Mouse (Mus musculus): Measurements from ENCODE around the gene Gfer. TPM values are rescaled to one million over a fixed set of nuclear protein-coding genes. Genes with fewer than 3 reads are reported as not detected.

The Gfer gene
- polyA plus RNA-seq (2014; fragmentation: Illumina TruSeq; extraction: RNeasy Lipid Tissue Mini Kit (QIAGEN cat#74804); ENCODE audit: low read depth, low replicate concordance), result 29.2 TPM

DNA sequence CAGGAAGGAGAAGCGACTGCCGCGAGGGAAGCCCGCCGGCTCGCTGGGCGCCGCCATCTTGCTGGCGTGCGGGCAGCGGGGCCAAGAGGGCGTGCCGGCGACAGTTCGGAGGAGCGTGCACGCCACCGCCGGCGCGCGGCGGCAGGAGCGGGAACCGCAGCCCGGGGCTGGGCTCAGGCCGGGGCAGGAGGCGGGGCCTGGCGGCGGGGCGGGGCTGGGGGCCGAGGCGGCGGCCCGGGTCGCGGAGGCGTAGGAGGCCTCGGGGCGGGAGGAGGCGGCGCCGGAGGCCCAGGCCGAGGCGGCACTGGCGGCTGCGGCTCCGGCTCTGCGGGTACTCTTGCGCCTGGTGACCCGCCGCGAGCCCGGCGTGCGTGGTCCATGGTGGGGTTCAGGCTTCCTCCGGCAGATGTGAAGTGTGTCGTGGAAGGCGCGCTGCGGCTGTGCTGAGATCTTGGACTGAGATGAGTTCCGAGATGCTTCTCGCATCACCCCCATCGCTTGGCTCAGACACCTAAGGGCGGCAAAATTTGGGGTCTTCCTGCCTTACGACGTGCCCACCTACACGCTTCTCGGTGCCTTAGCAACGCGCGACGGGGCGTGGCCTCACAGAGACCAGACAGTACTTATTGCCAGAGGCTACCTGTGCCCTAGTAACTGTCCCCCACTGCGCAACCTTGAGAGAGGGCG is at the start of gene Gfer, which contains the start of gene Noxo1:
Gfer (minus strand) TSS at position 146 of the 687 bp plus-strand sequence.
Noxo1 (plus strand) TSS at position 224 of the 687 bp plus-strand sequence.

DNA sequence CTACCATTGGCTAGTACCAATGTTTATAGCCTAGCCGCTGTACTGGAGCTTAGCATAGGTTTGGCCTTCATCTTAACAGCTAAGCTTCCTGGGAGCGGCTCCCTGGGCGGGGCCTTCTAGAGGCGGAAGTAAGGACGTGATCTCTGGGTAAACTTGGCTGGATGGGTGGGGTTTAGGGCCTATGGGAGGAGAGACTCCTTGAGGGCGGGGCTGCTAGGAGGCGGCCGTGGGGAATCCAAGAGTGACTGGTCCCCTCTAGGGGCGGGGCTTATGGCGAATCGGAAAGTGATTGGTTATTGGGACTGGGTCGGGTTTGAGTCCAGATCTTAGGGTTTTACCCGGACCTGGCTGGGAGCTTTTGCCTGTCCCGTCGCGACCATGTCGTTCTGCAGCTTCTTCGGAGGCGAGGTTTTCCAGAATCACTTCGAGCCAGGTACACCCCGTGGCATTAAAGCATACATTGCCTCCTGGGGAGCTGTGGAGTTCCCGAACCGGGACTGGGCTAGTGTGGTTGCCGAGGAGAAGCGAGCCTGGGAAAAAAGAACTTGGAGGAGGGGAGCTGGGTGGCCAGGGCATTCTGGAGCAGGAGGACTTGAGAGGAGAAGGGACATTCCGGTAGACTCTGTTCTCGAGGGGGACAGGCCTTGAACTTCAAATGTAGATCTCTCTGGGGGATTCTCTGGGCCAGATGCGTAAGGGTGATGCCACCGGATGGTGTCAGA is 40.5 kb upstream of the Gfer start, which contains the start of gene Msrb1:
Msrb1 (plus strand) TSS at position 313 of the 722 bp plus-strand sequence.

DNA sequence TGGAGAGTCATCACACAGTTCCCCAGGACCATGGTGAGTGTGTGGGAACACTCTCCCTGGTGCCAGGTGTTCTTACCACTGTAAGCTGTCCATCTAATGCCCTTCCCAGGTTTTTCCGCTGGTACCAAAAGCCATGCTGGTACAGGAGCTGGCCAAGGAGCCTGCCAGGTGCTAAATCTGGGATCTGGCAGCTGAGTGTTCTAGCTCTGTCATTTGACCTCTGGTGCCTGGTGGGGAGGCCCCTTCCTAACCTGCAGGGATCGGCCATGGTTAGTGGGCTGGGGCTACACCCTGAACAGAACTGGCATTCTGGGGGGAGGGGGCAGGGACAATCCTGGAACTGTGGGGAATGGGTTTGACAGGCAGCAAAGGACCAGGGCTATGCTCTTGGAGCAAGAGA is 31.7 kb upstream of the Gfer start, which contains the start of gene Rpl3l:
Rpl3l (plus strand) TSS at position 203 of the 400 bp plus-strand sequence.

DNA sequence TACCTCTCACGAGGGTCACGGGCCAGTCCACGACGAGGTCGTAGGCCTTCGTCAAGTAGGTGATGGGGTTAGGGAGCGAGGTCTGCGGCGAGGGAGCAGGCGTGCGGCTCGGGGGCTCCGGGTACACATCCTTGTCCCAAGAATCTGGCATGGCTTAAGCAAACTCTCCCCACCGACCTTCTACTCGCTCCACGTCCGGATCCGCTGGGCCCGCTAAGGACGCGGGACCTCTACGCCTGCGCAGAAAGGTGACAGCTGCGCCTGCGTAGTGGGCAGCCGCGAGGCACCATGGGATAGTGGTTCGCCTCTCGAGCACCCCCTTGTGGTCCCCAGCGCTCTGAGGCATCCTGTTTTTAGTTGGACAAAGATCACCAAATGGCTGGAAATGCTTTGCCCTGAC is 28.2 kb upstream of the Gfer start, which contains the start of gene Ndufb10:
Ndufb10 (minus strand) TSS at position 295 of the 400 bp plus-strand sequence.

DNA sequence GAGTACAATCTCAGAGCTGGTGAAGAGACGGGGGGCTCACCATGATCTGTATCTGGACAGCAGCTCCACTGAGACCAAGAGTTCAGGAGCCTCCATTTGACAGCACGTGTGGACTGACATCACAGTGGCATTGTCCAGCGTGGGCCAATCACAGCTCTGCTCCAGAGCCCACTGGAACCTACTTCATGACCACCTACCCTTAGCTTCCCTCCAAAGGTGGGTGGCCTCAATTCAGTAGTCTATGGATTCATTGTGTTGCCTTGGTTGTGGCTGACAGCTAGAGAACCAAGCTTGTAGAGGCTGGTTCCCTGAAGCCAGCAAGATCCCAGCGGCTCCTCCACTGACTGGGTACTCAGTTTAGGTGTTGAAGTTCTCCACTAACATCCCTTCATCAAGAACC is 22.0 kb upstream of the Gfer start, which contains the start of the genes Rnf151 and Rps2:
Rnf151 (minus strand) TSS at position 121 of the 400 bp plus-strand sequence.
Rps2 (plus strand) TSS at position 174 of the 400 bp plus-strand sequence.

DNA sequence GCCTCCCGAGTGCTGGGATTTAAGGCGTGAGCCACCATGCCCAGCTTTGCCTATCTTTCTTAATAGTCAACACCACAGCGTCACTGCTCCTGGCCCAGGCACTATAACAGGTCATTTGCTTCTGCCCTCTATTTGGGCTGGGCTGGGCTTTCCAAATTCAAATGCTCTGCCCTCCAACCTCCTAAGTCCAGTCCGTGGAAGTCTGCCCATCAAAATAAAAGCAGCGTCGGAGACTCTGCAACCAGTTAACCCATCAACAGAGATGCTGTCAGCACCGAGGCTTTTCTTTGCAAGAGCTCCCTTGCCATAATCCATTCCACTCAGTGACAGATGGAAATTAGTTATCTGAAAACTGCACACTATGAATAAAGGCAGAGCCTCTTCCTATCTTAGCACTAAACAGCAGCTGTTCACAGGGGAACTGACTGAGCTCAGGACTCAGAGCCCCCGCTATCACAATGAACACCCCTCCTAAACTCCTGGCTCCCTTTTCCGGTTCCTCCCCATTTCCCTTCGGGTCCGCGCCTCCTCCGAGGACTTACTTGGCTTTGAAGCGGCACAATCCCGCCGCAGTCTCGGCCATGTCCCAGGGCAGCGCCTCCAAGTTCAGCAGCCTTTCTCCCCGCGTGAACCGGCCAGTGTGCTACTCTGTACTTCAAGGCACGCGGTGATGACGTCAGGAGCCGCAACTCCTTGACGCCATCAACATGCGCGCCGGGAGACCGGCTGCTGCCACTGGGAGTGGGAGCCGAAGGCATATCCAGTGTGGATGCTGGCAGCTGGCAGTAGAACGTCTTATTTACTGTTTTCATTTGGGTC is 11.2 kb upstream of the Gfer start, which contains the start of gene Tbl3:
Tbl3 (minus strand) TSS at position 679 of the 819 bp plus-strand sequence.

DNA sequence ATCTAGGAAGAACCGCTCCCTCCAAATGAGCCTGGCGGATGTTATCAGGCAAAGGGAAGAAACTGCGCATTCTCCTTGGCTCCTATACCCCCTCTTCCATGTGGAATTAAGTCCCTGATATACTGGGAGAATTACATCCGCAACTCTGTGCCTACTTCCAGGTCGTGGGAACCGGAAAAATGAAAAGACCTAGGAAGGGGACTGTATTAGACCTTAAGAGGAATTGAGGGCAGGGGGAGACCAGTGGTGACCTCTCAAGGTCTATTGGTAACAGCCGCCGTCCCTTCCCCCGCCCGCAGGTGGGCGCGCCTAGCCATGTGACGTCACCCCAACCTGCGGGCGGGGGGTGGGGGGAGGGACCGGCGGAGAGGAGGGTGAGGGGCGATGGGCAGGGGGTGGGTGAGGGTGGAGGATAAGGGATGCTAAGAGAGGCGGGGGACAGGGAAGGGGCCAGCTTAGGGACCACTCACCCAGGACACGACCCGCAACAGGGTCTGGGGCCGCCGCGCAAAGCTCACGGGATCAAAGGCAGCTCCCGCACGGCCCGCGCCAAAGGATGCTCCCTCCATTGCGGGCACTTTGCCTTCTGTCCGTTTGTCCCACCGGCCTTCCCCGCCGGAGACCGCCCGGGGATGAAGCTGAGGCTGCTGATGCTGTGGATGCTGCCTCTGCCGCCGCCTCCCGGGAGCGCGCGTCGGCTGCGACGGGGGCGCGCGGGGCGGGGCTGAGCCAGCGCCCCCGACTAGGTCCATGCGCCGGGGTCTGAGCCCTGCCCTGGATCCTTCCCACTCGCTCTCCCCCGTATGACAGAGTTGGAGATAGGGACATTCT is 6.5 kb downstream of the Gfer start, which contains the start of gene Syngr3:
Syngr3 (minus strand) TSS at position 705 of the 831 bp plus-strand sequence.

DNA sequence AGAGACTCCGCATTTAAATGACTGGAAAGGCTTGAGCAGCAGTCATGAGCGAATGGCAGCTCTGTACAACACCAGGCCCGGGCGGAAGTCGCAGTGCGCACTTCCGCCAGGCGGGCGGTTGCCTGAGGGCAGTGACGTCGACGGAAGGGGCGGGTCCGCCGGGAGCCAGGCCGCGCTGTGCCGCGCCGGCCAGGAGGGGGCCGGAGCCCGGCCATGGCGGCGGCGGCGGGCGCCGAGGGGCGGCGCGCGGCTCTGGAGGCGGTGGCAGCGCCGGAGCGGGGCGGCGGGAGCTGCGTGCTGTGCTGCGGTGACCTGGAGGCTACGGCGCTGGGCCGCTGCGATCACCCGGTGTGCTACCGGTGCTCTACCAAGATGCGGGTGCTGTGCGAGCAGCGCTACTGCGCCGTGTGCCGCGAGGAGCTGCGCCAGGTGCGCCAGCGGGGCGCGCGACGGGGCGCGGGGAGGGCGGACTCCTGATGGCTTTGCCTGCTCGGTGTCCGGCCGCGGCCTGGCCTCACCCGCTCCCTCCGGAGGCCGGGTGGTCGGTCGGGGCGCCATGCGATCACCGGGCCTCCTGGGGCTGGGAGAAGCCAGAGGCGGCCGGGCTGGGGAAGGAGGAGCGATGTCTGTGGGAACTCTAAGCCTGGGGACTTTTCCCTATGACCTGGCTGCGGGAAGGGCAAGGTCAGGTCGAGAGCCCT is 26.3 kb downstream of the Gfer start, which contains the start of gene Zfp598:
Zfp598 (plus strand) TSS at position 143 of the 701 bp plus-strand sequence.

DNA sequence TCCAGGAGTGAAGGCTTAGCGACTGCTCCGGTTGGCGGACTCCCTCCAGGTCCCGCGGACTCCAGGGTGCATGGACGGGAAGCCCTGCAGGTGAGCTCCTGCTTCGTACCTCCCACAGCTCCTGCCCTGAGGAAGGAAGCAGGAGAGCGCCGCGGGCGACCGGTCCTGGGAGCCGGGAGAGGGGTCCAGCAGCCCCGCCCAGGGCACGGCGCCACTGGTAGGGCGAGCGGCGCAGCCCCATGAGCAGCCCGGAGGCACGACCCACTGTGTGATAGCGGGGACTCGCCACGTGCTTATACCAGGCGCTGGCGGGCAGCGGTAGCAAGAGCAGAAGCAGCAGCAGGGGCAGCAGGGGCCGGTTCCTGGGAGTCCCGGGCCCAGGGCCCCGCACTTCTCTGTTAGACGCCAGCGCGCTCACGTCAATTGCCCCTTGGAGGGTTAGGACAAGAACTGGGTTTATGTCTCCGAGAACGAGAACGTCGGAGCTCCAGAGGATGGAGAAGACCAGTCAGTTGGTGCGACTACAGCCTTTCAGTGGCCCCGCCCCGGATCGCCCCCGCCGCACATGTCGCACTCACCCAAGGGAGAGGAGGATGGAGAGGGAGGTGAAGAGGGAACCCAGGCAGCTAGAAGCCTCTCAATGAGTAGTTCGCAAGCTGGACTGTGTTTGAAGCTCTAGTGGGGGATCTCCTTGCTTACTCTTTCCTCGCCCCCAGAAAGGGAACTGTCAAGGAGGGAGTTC is 37.8 kb downstream of the Gfer start, which contains the start of gene Npw:
Npw (minus strand) TSS at position 441 of the 742 bp plus-strand sequence.

DNA sequence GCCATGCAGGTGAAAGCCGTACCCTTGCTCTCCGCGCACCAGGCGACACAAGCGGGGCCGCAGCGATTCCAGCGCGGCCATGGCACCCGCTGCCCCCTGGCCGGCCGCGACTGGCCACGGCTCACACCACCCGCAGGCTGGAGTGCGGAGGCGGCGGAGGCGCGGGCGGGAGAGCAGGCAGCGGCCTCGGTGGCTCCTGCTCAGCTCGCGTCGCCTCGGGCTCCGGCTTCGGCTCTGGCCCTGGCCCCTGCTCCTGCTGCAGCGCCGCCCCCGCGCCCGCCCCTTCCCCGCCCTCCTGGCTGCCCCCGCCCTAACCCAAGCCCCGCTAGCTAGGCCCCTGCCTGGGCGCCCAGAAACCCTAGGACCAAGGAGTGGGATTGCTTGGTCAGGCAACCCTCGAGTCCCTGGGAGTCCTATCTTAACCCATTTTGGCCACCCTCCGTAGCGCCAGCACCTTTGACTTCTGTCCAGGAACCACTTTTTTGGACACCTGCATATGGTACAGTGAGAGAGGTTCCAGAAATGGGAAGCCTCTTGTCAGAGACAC is 45.8 kb downstream of the Gfer start, which contains the start of gene Slc9a3r2:
Slc9a3r2 (minus strand) TSS at position 258 of the 547 bp plus-strand sequence.

Other genes with a start within 250 kb of the Gfer start
- gene E4f1, start 225.8 kb downstream of the Gfer start, polyA plus RNA-seq (2014; fragmentation: Illumina TruSeq; extraction: RNeasy Lipid Tissue Mini Kit (QIAGEN cat#74804); ENCODE audit: low read depth, low replicate concordance), result 2.4 TPM
- gene Pgp, start 225.8 kb downstream of the Gfer start, polyA plus RNA-seq (2014; fragmentation: Illumina TruSeq; extraction: RNeasy Lipid Tissue Mini Kit (QIAGEN cat#74804); ENCODE audit: low read depth, low replicate concordance), result 71.1 TPM
- gene Bricd5, start 222.3 kb downstream of the Gfer start, polyA plus RNA-seq (2014; fragmentation: Illumina TruSeq; extraction: RNeasy Lipid Tissue Mini Kit (QIAGEN cat#74804); ENCODE audit: low read depth, low replicate concordance), result not detected
- 2.2 TPM for gene Mlst8, start 217.1 kb downstream of the Gfer start, polyA plus RNA-seq (2014; fragmentation: Illumina TruSeq; extraction: RNeasy Lipid Tissue Mini Kit (QIAGEN cat#74804); ENCODE audit: low read depth, low replicate concordance)
- 0.97 TPM for gene Caskin1, start 207.6 kb downstream of the Gfer start, polyA plus RNA-seq (2014; fragmentation: Illumina TruSeq; extraction: RNeasy Lipid Tissue Mini Kit (QIAGEN cat#74804); ENCODE audit: low read depth, low replicate concordance)
- gene Traf7, start 168.2 kb downstream of the Gfer start, polyA plus RNA-seq (2014; fragmentation: Illumina TruSeq; extraction: RNeasy Lipid Tissue Mini Kit (QIAGEN cat#74804); ENCODE audit: low read depth, low replicate concordance), result 5.8 TPM
- 0.57 TPM for gene Rab26, start 161.9 kb downstream of the Gfer start, polyA plus RNA-seq (2014; fragmentation: Illumina TruSeq; extraction: RNeasy Lipid Tissue Mini Kit (QIAGEN cat#74804); ENCODE audit: low read depth, low replicate concordance)
- gene Pkd1, start 146.3 kb downstream of the Gfer start, polyA plus RNA-seq (2014; fragmentation: Illumina TruSeq; extraction: RNeasy Lipid Tissue Mini Kit (QIAGEN cat#74804); ENCODE audit: low read depth, low replicate concordance), result 1.9 TPM
- gene Tsc2, start 63.5 kb downstream of the Gfer start, polyA plus RNA-seq (2014; fragmentation: Illumina TruSeq; extraction: RNeasy Lipid Tissue Mini Kit (QIAGEN cat#74804); ENCODE audit: low read depth, low replicate concordance), result 5.8 TPM
- gene Nthl1, start 63.5 kb downstream of the Gfer start, polyA plus RNA-seq (2014; fragmentation: Illumina TruSeq; extraction: RNeasy Lipid Tissue Mini Kit (QIAGEN cat#74804); ENCODE audit: low read depth, low replicate concordance), result 0.10 TPM
- gene Slc9a3r2, start 45.8 kb downstream of the Gfer start, polyA plus RNA-seq (2014; fragmentation: Illumina TruSeq; extraction: RNeasy Lipid Tissue Mini Kit (QIAGEN cat#74804); ENCODE audit: low read depth, low replicate concordance), result 0.57 TPM
- not detected for gene Npw, start 37.7 kb downstream of the Gfer start, polyA plus RNA-seq (2014; fragmentation: Illumina TruSeq; extraction: RNeasy Lipid Tissue Mini Kit (QIAGEN cat#74804); ENCODE audit: low read depth, low replicate concordance)
- 1.4 TPM for gene Zfp598, start 26.5 kb downstream of the Gfer start, polyA plus RNA-seq (2014; fragmentation: Illumina TruSeq; extraction: RNeasy Lipid Tissue Mini Kit (QIAGEN cat#74804); ENCODE audit: low read depth, low replicate concordance)
- 0.11 TPM for gene Syngr3, start 6.2 kb downstream of the Gfer start, polyA plus RNA-seq (2014; fragmentation: Illumina TruSeq; extraction: RNeasy Lipid Tissue Mini Kit (QIAGEN cat#74804); ENCODE audit: low read depth, low replicate concordance)
- gene Noxo1, start 78 bp upstream of the Gfer start, polyA plus RNA-seq (2014; fragmentation: Illumina TruSeq; extraction: RNeasy Lipid Tissue Mini Kit (QIAGEN cat#74804); ENCODE audit: low read depth, low replicate concordance), result 12.7 TPM
- 0.29 TPM for gene Tbl3, start 11.5 kb upstream of the Gfer start, polyA plus RNA-seq (2014; fragmentation: Illumina TruSeq; extraction: RNeasy Lipid Tissue Mini Kit (QIAGEN cat#74804); ENCODE audit: low read depth, low replicate concordance)
- 46.8 TPM for gene Rnf151, start 21.9 kb upstream of the Gfer start, polyA plus RNA-seq (2014; fragmentation: Illumina TruSeq; extraction: RNeasy Lipid Tissue Mini Kit (QIAGEN cat#74804); ENCODE audit: low read depth, low replicate concordance)
- gene Rps2, start 22.0 kb upstream of the Gfer start, polyA plus RNA-seq (2014; fragmentation: Illumina TruSeq; extraction: RNeasy Lipid Tissue Mini Kit (QIAGEN cat#74804); ENCODE audit: low read depth, low replicate concordance), result 129 TPM
- gene Ndufb10, start 28.3 kb upstream of the Gfer start, polyA plus RNA-seq (2014; fragmentation: Illumina TruSeq; extraction: RNeasy Lipid Tissue Mini Kit (QIAGEN cat#74804); ENCODE audit: low read depth, low replicate concordance), result 69.2 TPM
- not detected for gene Rpl3l, start 31.7 kb upstream of the Gfer start, polyA plus RNA-seq (2014; fragmentation: Illumina TruSeq; extraction: RNeasy Lipid Tissue Mini Kit (QIAGEN cat#74804); ENCODE audit: low read depth, low replicate concordance)
- 1.1 TPM for gene Msrb1, start 40.5 kb upstream of the Gfer start, polyA plus RNA-seq (2014; fragmentation: Illumina TruSeq; extraction: RNeasy Lipid Tissue Mini Kit (QIAGEN cat#74804); ENCODE audit: low read depth, low replicate concordance)
- gene Hs3st6, start 56.8 kb upstream of the Gfer start, polyA plus RNA-seq (2014; fragmentation: Illumina TruSeq; extraction: RNeasy Lipid Tissue Mini Kit (QIAGEN cat#74804); ENCODE audit: low read depth, low replicate concordance), result not detected
- gene Meiob, start 108.1 kb upstream of the Gfer start, polyA plus RNA-seq (2014; fragmentation: Illumina TruSeq; extraction: RNeasy Lipid Tissue Mini Kit (QIAGEN cat#74804); ENCODE audit: low read depth, low replicate concordance), result 67.9 TPM
- 93.5 TPM for gene Hagh, start 144.0 kb upstream of the Gfer start, polyA plus RNA-seq (2014; fragmentation: Illumina TruSeq; extraction: RNeasy Lipid Tissue Mini Kit (QIAGEN cat#74804); ENCODE audit: low read depth, low replicate concordance)
- 25.4 TPM for gene Fahd1, start 154.2 kb upstream of the Gfer start, polyA plus RNA-seq (2014; fragmentation: Illumina TruSeq; extraction: RNeasy Lipid Tissue Mini Kit (QIAGEN cat#74804); ENCODE audit: low read depth, low replicate concordance)
- gene Igfals, start 169.8 kb upstream of the Gfer start, polyA plus RNA-seq (2014; fragmentation: Illumina TruSeq; extraction: RNeasy Lipid Tissue Mini Kit (QIAGEN cat#74804); ENCODE audit: low read depth, low replicate concordance), result not detected
- gene Nubp2, start 190.2 kb upstream of the Gfer start, polyA plus RNA-seq (2014; fragmentation: Illumina TruSeq; extraction: RNeasy Lipid Tissue Mini Kit (QIAGEN cat#74804); ENCODE audit: low read depth, low replicate concordance), result 19.6 TPM
- 1.6 TPM for gene Spsb3, start 190.5 kb upstream of the Gfer start, polyA plus RNA-seq (2014; fragmentation: Illumina TruSeq; extraction: RNeasy Lipid Tissue Mini Kit (QIAGEN cat#74804); ENCODE audit: low read depth, low replicate concordance)
- 1.9 TPM for gene Eme2, start 198.9 kb upstream of the Gfer start, polyA plus RNA-seq (2014; fragmentation: Illumina TruSeq; extraction: RNeasy Lipid Tissue Mini Kit (QIAGEN cat#74804); ENCODE audit: low read depth, low replicate concordance)
- gene Mrps34, start 199.0 kb upstream of the Gfer start, polyA plus RNA-seq (2014; fragmentation: Illumina TruSeq; extraction: RNeasy Lipid Tissue Mini Kit (QIAGEN cat#74804); ENCODE audit: low read depth, low replicate concordance), result 0.64 TPM
- 0.69 TPM for gene Nme3, start 200.3 kb upstream of the Gfer start, polyA plus RNA-seq (2014; fragmentation: Illumina TruSeq; extraction: RNeasy Lipid Tissue Mini Kit (QIAGEN cat#74804); ENCODE audit: low read depth, low replicate concordance)
- gene Mapk8ip3, start 240.8 kb upstream of the Gfer start, polyA plus RNA-seq (2014; fragmentation: Illumina TruSeq; extraction: RNeasy Lipid Tissue Mini Kit (QIAGEN cat#74804); ENCODE audit: low read depth, low replicate concordance), result 4.3 TPM